Comparison of ENCODE assay signal across 23 mouse cellular contexts in genomic region chr14:62455570-62455879, GRCm38 (mm10). TPM values are rescaled to one million over a fixed set of nuclear protein-coding genes. Genes with fewer than 3 reads are reported as not detected.
DNase-seq lines count a peak whose midpoint lies in the region; ATAC-seq and TF ChIP-seq lines count a peak whose summit lies in the region.
"Had no signal": no experiment of that assay in that cellular context is flagged by ENCODE, and none has a peak within 500 bp of the region (broad histone marks: within the 10 kb centered on the region; RNA-seq: fewer than 3 reads in every experiment).

No protein-coding gene starts in this region.

- ATAC-seq in forebrain, embryonic 12.5 days (ENCODE audit: low FRiP score): peak; percentile 75
- ATAC-seq in lung, embryonic 14.5 days (ENCODE audit: insufficient read depth): no peak
- ATAC-seq in forebrain, embryonic 16.5 days: peak; percentile 84
- ATAC-seq in midbrain, postnatal 0 days (ENCODE audit: low FRiP score): no peak
- ATAC-seq in liver, postnatal 0 days: no peak
- ATAC-seq: intestine, embryonic 15.5 days; liver, embryonic 12.5 days; Patski had no signal

- no peaks in the 10 kb centered on the region for H3K9me3 ChIP-seq in forebrain, embryonic 12.5 days
- no peaks in the 10 kb centered on the region for H3K9me3 ChIP-seq in forebrain, embryonic 10.5 days
- H3K9me3 ChIP-seq in lung, embryonic 14.5 days (ENCODE audit: low read depth, low read length): no peaks in the 10 kb centered on the region
- H3K9me3 ChIP-seq in forebrain, embryonic 16.5 days (ENCODE audit: control insufficient read depth, low read length): no peaks in the 10 kb centered on the region
- no peaks in the 10 kb centered on the region for H3K9me3 ChIP-seq in midbrain, postnatal 0 days (ENCODE audit: low read length)
- H3K9me3 ChIP-seq in liver, postnatal 0 days (ENCODE audit: low read length): no peaks in the 10 kb centered on the region
- H3K9me3 ChIP-seq: heart, embryonic 12.5 days; intestine, embryonic 15.5 days; limb, embryonic 12.5 days; liver, embryonic 12.5 days had no signal

- no peak overlapping the region for H3K4me2 ChIP-seq in forebrain, embryonic 12.5 days
- H3K4me2 ChIP-seq in lung, embryonic 14.5 days: no peak overlapping the region
- H3K4me2 ChIP-seq in forebrain, embryonic 16.5 days (ENCODE audit: low read length): peak overlapping the region; percentile 48
- no peak overlapping the region for H3K4me2 ChIP-seq in midbrain, postnatal 0 days (ENCODE audit: low read depth, low read length, poor library complexity, severe bottlenecking)
- H3K4me2 ChIP-seq in liver, postnatal 0 days (ENCODE audit: low read depth, low read length): no peak overlapping the region
- H3K4me2 ChIP-seq: heart, embryonic 12.5 days; intestine, embryonic 15.5 days; limb, embryonic 12.5 days; liver, embryonic 12.5 days had no signal

- H3K9ac ChIP-seq in forebrain, embryonic 12.5 days: no peak overlapping the region
- no peak overlapping the region for H3K9ac ChIP-seq in lung, embryonic 14.5 days
- H3K9ac ChIP-seq in forebrain, embryonic 16.5 days (replicated peaks; ENCODE audit: low read depth, low read length): no peak overlapping the region; the same call in 1 of the 2 replicates
- H3K9ac ChIP-seq in midbrain, postnatal 0 days (replicated peaks; ENCODE audit: low read length, poor library complexity, severe bottlenecking): no peak overlapping the region
- H3K9ac ChIP-seq in liver, postnatal 0 days (replicated peaks): no peak overlapping the region
- H3K9ac ChIP-seq: heart, embryonic 12.5 days; intestine, embryonic 15.5 days; limb, embryonic 12.5 days; liver, embryonic 12.5 days had no signal

- H3K4me1 ChIP-seq in forebrain, embryonic 12.5 days: peaks cover 33% of the 10 kb centered on the region
- H3K4me1 ChIP-seq in forebrain, embryonic 10.5 days: peaks cover 8% of the 10 kb centered on the region; the same call in 1 of the 2 replicates
- H3K4me1 ChIP-seq in lung, embryonic 14.5 days (ENCODE audit: insufficient read depth): 0 out of 2 replicates have a peak, but pooled peaks cover 9% of the 10 kb centered on the region
- H3K4me1 ChIP-seq in forebrain, embryonic 16.5 days (replicated peaks; ENCODE audit: control insufficient read depth, insufficient read depth, low read length): peaks cover 36% of the 10 kb centered on the region
- no peaks in the 10 kb centered on the region for H3K4me1 ChIP-seq in midbrain, postnatal 0 days (ENCODE audit: insufficient read depth, low read length)
- no peaks in the 10 kb centered on the region for H3K4me1 ChIP-seq in liver, postnatal 0 days (ENCODE audit: insufficient read depth)
- H3K4me1 ChIP-seq: intestine, embryonic 15.5 days; limb, embryonic 12.5 days; liver, embryonic 12.5 days had no signal

- WGBS in forebrain, embryonic 12.5 days: 37% methylated on average over 5 of the region's 5 CpGs
- whole genome bisulfite sequencing in forebrain, embryonic 10.5 days: 87% methylated on average over 5 of the region's 5 CpGs
- 46% methylated on average over 5 of the region's 5 CpGs for WGBS in lung, embryonic 14.5 days
- 6% methylated on average over 5 of the region's 5 CpGs for WGBS in forebrain, embryonic 16.5 days
- 56% methylated on average over 5 of the region's 5 CpGs for WGBS in midbrain, postnatal 0 days
- 72% methylated on average over 5 of the region's 5 CpGs for WGBS in liver, postnatal 0 days (ENCODE audit: insufficient replicate concordance)

- H3K4me3 ChIP-seq in forebrain, embryonic 12.5 days (replicated peaks): no peak overlapping the region
- no peak overlapping the region for H3K4me3 ChIP-seq in forebrain, embryonic 10.5 days
- H3K4me3 ChIP-seq in lung, embryonic 14.5 days (ENCODE audit: low read depth, low read length): no peak overlapping the region
- H3K4me3 ChIP-seq in forebrain, embryonic 16.5 days (replicated peaks; ENCODE audit: low read length): peak overlapping the region; percentile 25
- H3K4me3 ChIP-seq in midbrain, postnatal 0 days (ENCODE audit: low read depth, low read length): no peak overlapping the region
- H3K4me3 ChIP-seq in liver, postnatal 0 days (ENCODE audit: low read depth, low read length): no peak overlapping the region
- H3K4me3 ChIP-seq: gastrocnemius, adult 2 months; heart, embryonic 12.5 days; intestine, embryonic 15.5 days; limb, embryonic 12.5 days; liver, embryonic 12.5 days had no signal

- TF ChIP-seq EP300 in liver, postnatal 0 days (IDR thresholded peaks at IDR 0.05; ENCODE audit: low read depth): no peak

- no peaks in the 10 kb centered on the region for H3K27me3 ChIP-seq in forebrain, embryonic 12.5 days
- H3K27me3 ChIP-seq in forebrain, embryonic 10.5 days (ENCODE audit: poor library complexity, severe bottlenecking): no peaks in the 10 kb centered on the region
- H3K27me3 ChIP-seq in lung, embryonic 14.5 days (ENCODE audit: insufficient read depth, low read length): no peaks in the 10 kb centered on the region
- H3K27me3 ChIP-seq in forebrain, embryonic 16.5 days (replicated peaks; ENCODE audit: control insufficient read depth, insufficient read depth, low read length): no peaks in the 10 kb centered on the region
- H3K27me3 ChIP-seq in midbrain, postnatal 0 days (ENCODE audit: insufficient read depth, low read length): no peaks in the 10 kb centered on the region
- no peaks in the 10 kb centered on the region for H3K27me3 ChIP-seq in liver, postnatal 0 days (ENCODE audit: insufficient read depth, low read length)
- H3K27me3 ChIP-seq: intestine, embryonic 15.5 days; liver, embryonic 12.5 days; Patski had no signal

- TF ChIP-seq CTCF in lung, embryonic 14.5 days (IDR thresholded peaks at IDR 0.05; ENCODE audit: low read depth): no peak
- TF ChIP-seq CTCF in midbrain, postnatal 0 days (IDR thresholded peaks at IDR 0.05): no peak
- TF ChIP-seq CTCF in liver, postnatal 0 days (IDR thresholded peaks at IDR 0.05; ENCODE audit: low read depth): no peak

- no peak for DNase-seq in forebrain, embryonic 10.5 days (ENCODE audit: extremely low spot score, low spot score)
- peak; percentile 40 for DNase-seq in lung, embryonic 14.5 days
- no peak for DNase-seq in lung, postnatal 25 days (ENCODE audit: low spot score)
- DNase-seq in midbrain, postnatal 0 days (ENCODE audit: low spot score): peak; percentile 27
- DNase-seq in layer of hippocampus, adult 8-10 months (ENCODE audit: low spot score in 2 of 2): no peak
- DNase-seq in liver, postnatal 0 days: no peak
- DNase-seq: adrenal gland, adult 8-10 months; cerebellum, adult 8-10 months; gastrocnemius, adult 2 months; kidney, adult 9 months; kidney, postnatal 25 days; lung, postnatal 14 days; right cerebral cortex, adult 18-20 months had no signal

- no peaks in the 10 kb centered on the region for H3K36me3 ChIP-seq in forebrain, embryonic 12.5 days (replicated peaks)
- no peaks in the 10 kb centered on the region for H3K36me3 ChIP-seq in forebrain, embryonic 10.5 days (replicated peaks)
- H3K36me3 ChIP-seq in lung, embryonic 14.5 days (ENCODE audit: insufficient read depth): no peaks in the 10 kb centered on the region
- H3K36me3 ChIP-seq in forebrain, embryonic 16.5 days (ENCODE audit: control insufficient read depth, insufficient read depth): no peaks in the 10 kb centered on the region
- H3K36me3 ChIP-seq in midbrain, postnatal 0 days (ENCODE audit: insufficient read depth, low read length): no peaks in the 10 kb centered on the region
- H3K36me3 ChIP-seq in liver, postnatal 0 days (replicated peaks; ENCODE audit: insufficient read depth, low read length): no peaks in the 10 kb centered on the region
- H3K36me3 ChIP-seq: heart, embryonic 12.5 days; intestine, embryonic 15.5 days; limb, embryonic 12.5 days; liver, embryonic 12.5 days had no signal

- peak overlapping the region; percentile 68 for H3K27ac ChIP-seq in forebrain, embryonic 12.5 days
- no peak overlapping the region for H3K27ac ChIP-seq in forebrain, embryonic 10.5 days
- H3K27ac ChIP-seq in lung, embryonic 14.5 days (ENCODE audit: low read depth): no peak overlapping the region
- peak overlapping the region; percentile 95 for H3K27ac ChIP-seq in forebrain, embryonic 16.5 days (ENCODE audit: low read length)
- H3K27ac ChIP-seq in midbrain, postnatal 0 days (ENCODE audit: low read depth, low read length): no peak overlapping the region
- no peak overlapping the region for H3K27ac ChIP-seq in liver, postnatal 0 days (ENCODE audit: low read depth)
- H3K27ac ChIP-seq: gastrocnemius, adult 2 months; intestine, embryonic 15.5 days; limb, embryonic 12.5 days; liver, embryonic 12.5 days had no signal

RNA-seq across cellular contexts. Expression of gene Gucy1b2, which starts 0.6 kb away (rescaled TPM):
- polyA plus RNA-seq in forebrain, embryonic 12.5 days (2016; fragmentation: Nextera tagmentation; extraction: Ambion mirVana): 2.2 and 2.8 TPM in 2 replicates
- 0.06 TPM in 1 of 2 replicates, not detected in the other for polyA plus RNA-seq in forebrain, embryonic 10.5 days (2016; fragmentation: Nextera tagmentation; extraction: Ambion mirVana)
- 0.42 and 0.66 TPM in 2 replicates for polyA plus RNA-seq in lung, embryonic 14.5 days (2014; fragmentation: Nextera tagmentation; extraction: Ambion mirVana)
- polyA plus RNA-seq in forebrain, embryonic 16.5 days (2015; fragmentation: Nextera tagmentation; extraction: Ambion mirVana): 2.7 and 2.9 TPM in 2 replicates
- 1.2 and 3.9 TPM in 2 replicates for total RNA-seq in midbrain, postnatal 0 days (2014; rRNA removed)
- polyA plus RNA-seq in midbrain, postnatal 0 days (2015; fragmentation: Nextera tagmentation; extraction: Ambion mirVana): 0.49 and 0.56 TPM in 2 replicates
- total RNA-seq in layer of hippocampus, adult 8-10 months (2022): under 1 TPM; 0.16 to 0.43 (median 0.23) TPM
- polyA plus RNA-seq in liver, postnatal 0 days (2015; fragmentation: Nextera tagmentation; extraction: Ambion mirVana): not detected in 2 replicates
- total RNA-seq: gastrocnemius, adult 2 months; granulocyte monocyte progenitor cell, adult 5-6 weeks; heart, postnatal 25 days; megakaryocyte-erythroid progenitor cell, adult 5-6 weeks had no signal
- polyA plus RNA-seq: intestine, embryonic 15.5 days; liver, embryonic 12.5 days had no signal

Comparison
In these comparisons a context has a peak if more than half of its experiments do, and no peak if none do; other contexts are left out.
1. H3K27ac ChIP-seq: peak in forebrain, embryonic 12.5 days (single experiment) and forebrain, embryonic 16.5 days (single experiment); none in forebrain, embryonic 10.5 days (single experiment), lung, embryonic 14.5 days (single experiment), midbrain, postnatal 0 days (single experiment) and liver, postnatal 0 days (single experiment).
2. DNase-seq: peak in lung, embryonic 14.5 days (single experiment) and midbrain, postnatal 0 days (single experiment); none in forebrain, embryonic 10.5 days (single experiment), lung, postnatal 25 days (single experiment), layer of hippocampus, adult 8-10 months (0 of 2) and liver, postnatal 0 days (single experiment).
3. ATAC-seq: peak in forebrain, embryonic 12.5 days (single experiment) and forebrain, embryonic 16.5 days (single experiment); none in lung, embryonic 14.5 days (single experiment), midbrain, postnatal 0 days (single experiment) and liver, postnatal 0 days (single experiment).